Mouse (Mus musculus): ENCODE measurements around the gene Tbc1d15.

DNA sequence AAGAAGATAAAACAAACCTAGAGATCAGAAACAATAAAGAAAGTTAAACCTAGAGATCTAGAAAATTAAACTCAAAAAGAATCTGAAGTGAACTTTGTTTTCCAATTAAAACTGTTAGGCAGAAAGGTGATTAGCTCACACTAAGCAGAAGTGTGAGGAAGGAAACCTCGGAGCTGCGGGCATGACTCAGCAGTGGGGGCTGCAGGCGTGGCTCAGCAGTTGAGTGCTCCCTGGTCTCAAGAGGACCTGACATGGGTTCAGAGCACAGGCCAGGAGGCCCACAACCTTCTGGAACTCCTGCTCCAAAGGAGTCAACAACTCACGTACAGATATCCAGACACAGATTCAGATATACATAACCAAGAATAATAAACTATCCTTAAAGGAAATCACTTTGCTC is 14.5 kb downstream of the Tbc1d15 start:
- no peak for TF ChIP-seq CTCF (IDR thresholded peaks at IDR 0.05; ENCODE audit: borderline replicate concordance, insufficient read depth, low read length)
- no peak for TF ChIP-seq POLR2A (IDR thresholded peaks at IDR 0.05; ENCODE audit: low read depth, low read length)

Measured in embryonic fibroblast, embryonic 13.5 days (primary cell).